Mouse (Mus musculus): ENCODE results near the gene Gpr150.

DNA sequence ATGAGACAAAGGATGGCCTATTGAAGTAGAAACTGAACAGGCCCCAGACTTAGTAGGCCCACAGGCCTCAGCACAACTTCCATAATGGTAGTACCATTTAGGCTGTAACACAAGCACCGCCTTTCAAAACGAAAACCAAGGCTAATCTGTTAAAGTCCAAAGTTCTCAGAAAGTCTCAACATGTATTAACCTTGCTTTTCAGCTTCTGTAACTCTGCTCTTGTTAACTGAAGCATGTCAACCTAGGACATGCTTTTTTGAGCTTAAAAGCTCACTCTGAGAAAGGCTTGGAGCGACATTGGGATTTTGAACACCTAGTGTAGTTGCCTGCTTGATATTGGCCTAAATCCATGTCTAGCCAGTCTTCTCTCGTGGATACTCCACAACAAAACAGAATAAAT, 2.8 kb upstream of the Gpr150 start:
- TF ChIP-seq POLR2A (IDR thresholded peaks at IDR 0.05; ENCODE audit: low read depth, low read length) (no peak), CTCF (IDR thresholded peaks at IDR 0.05; ENCODE audit: borderline replicate concordance, insufficient read depth, low read length) (no peak)

All from embryonic fibroblast, embryonic 13.5 days (primary cell).